Mouse (Mus musculus): ENCODE results near the gene Ebf1. TPM values are rescaled to one million over a fixed set of nuclear protein-coding genes. Genes with fewer than 3 reads are reported as not detected.

Gene Ebf1
- polyA plus RNA-seq, 1 experiment from 2014 or later, result 8.8 TPM

GRCm38 (mm10) chr11:44655468-44655867, 38.4 kb downstream of the Ebf1 start:
- no peak for DNase-seq (ENCODE audit: low spot score)
- no peak for ATAC-seq
- WGBS, result 42% methylated on average over 5 of the region's 5 CpGs
- Histone ChIP-seq H3K4me3 (ENCODE audit: low read depth, low read length) (no peak overlapping the region), H3K27ac (ENCODE audit: low read length) (no peak overlapping the region), H3K36me3 (ENCODE audit: insufficient read depth, low read length) (no peaks in the 10 kb centered on the region), H3K9ac (replicated peaks; ENCODE audit: low read depth) (no peak overlapping the region), H3K9me3 (ENCODE audit: low read length) (no peaks in the 10 kb centered on the region), H3K4me2 (replicated peaks; ENCODE audit: low read depth, low read length) (no peak overlapping the region), H3K4me1 (ENCODE audit: insufficient read depth, low read depth, low read length) (no peaks in the 10 kb centered on the region), H3K27me3 (replicated peaks; ENCODE audit: insufficient read depth, low read length) (no peaks in the 10 kb centered on the region)
- TF ChIP-seq EP300 (IDR thresholded peaks at IDR 0.05) (no peak), CTCF (IDR thresholded peaks at IDR 0.05) (no peak)

- TF ChIP-seq CTCF (IDR thresholded peaks at IDR 0.05), result no peak
- TF ChIP-seq EP300 (IDR thresholded peaks at IDR 0.05), result no peak
- ATAC-seq (no peak), DNase-seq (ENCODE audit: low spot score) (no peak)
- H3K27me3 ChIP-seq (replicated peaks; ENCODE audit: insufficient read depth, low read length), result no peaks in the 10 kb centered on the region
- no peak overlapping the region for H3K4me3 ChIP-seq (ENCODE audit: low read depth, low read length)
- H3K36me3 ChIP-seq (ENCODE audit: insufficient read depth, low read length), result no peaks in the 10 kb centered on the region
- H3K9me3 ChIP-seq (ENCODE audit: low read length), result no peaks in the 10 kb centered on the region
- H3K4me1 ChIP-seq (ENCODE audit: insufficient read depth, low read depth, low read length), result no peaks in the 10 kb centered on the region
- H3K9ac ChIP-seq (replicated peaks; ENCODE audit: low read depth), result no peak overlapping the region
- H3K4me2 ChIP-seq (replicated peaks; ENCODE audit: low read depth, low read length), result no peak overlapping the region
- H3K27ac ChIP-seq (ENCODE audit: low read length), result no peak overlapping the region
Observed at GRCm38 (mm10) chr11:44656916-44657315, 39.8 kb downstream of the Ebf1 start.

GRCm38 (mm10) chr11:44657833-44658395, 40.8 kb downstream of the Ebf1 start:
- no peak overlapping the region for H3K27ac ChIP-seq (ENCODE audit: low read length)
- H3K9me3 ChIP-seq (ENCODE audit: low read length), result no peaks in the 10 kb centered on the region
- H3K27me3 ChIP-seq (replicated peaks; ENCODE audit: insufficient read depth, low read length), result no peaks in the 10 kb centered on the region
- H3K4me3 ChIP-seq (ENCODE audit: low read depth, low read length), result no peak overlapping the region
- ATAC-seq (no peak), DNase-seq (ENCODE audit: low spot score) (no peak)
- H3K36me3 ChIP-seq (ENCODE audit: insufficient read depth, low read length), result no peaks in the 10 kb centered on the region
- no peak overlapping the region for H3K4me2 ChIP-seq (replicated peaks; ENCODE audit: low read depth, low read length)
- no peaks in the 10 kb centered on the region for H3K4me1 ChIP-seq (ENCODE audit: insufficient read depth, low read depth, low read length)
- H3K9ac ChIP-seq (replicated peaks; ENCODE audit: low read depth), result no peak overlapping the region
- 48% methylated on average over 6 of the region's 6 CpGs for WGBS
- TF ChIP-seq CTCF (IDR thresholded peaks at IDR 0.05) (no peak), EP300 (IDR thresholded peaks at IDR 0.05) (no peak)

- Histone ChIP-seq H3K4me1 (ENCODE audit: insufficient read depth, low read depth, low read length) (no peaks in the 10 kb centered on the region), H3K9ac (replicated peaks; ENCODE audit: low read depth) (no peak overlapping the region), H3K27ac (ENCODE audit: low read length) (no peak overlapping the region), H3K4me3 (ENCODE audit: low read depth, low read length) (no peak overlapping the region), H3K27me3 (replicated peaks; ENCODE audit: insufficient read depth, low read length) (no peaks in the 10 kb centered on the region), H3K9me3 (ENCODE audit: low read length) (no peaks in the 10 kb centered on the region), H3K36me3 (ENCODE audit: insufficient read depth, low read length) (no peaks in the 10 kb centered on the region), H3K4me2 (replicated peaks; ENCODE audit: low read depth, low read length) (no peak overlapping the region)
- no peak for DNase-seq (ENCODE audit: low spot score)
- 78% methylated on average over 5 of the region's 5 CpGs for WGBS
- TF ChIP-seq CTCF (IDR thresholded peaks at IDR 0.05), result no peak
- TF ChIP-seq EP300 (IDR thresholded peaks at IDR 0.05), result no peak
- no peak for ATAC-seq
Observed at GRCm38 (mm10) chr11:44661875-44662274, 44.8 kb downstream of the Ebf1 start.

- DNase-seq (ENCODE audit: low spot score) (no peak), ATAC-seq (no peak)
- Histone ChIP-seq H3K27me3 (replicated peaks; ENCODE audit: insufficient read depth, low read length) (no peaks in the 10 kb centered on the region), H3K36me3 (ENCODE audit: insufficient read depth, low read length) (no peaks in the 10 kb centered on the region), H3K9me3 (ENCODE audit: low read length) (no peaks in the 10 kb centered on the region), H3K4me2 (replicated peaks; ENCODE audit: low read depth, low read length) (no peak overlapping the region), H3K27ac (ENCODE audit: low read length) (no peak overlapping the region), H3K4me3 (ENCODE audit: low read depth, low read length) (no peak overlapping the region), H3K9ac (replicated peaks; ENCODE audit: low read depth) (no peak overlapping the region), H3K4me1 (ENCODE audit: insufficient read depth, low read depth, low read length) (no peaks in the 10 kb centered on the region)
- WGBS, result 60% methylated on average over 4 of the region's 4 CpGs
- TF ChIP-seq EP300 (IDR thresholded peaks at IDR 0.05), result no peak
- TF ChIP-seq CTCF (IDR thresholded peaks at IDR 0.05), result no peak
Observed at GRCm38 (mm10) chr11:44663609-44664141, 46.6 kb downstream of the Ebf1 start.

GRCm38 (mm10) chr11:44665156-44665682, 48.1 kb downstream of the Ebf1 start:
- Histone ChIP-seq H3K4me1 (ENCODE audit: insufficient read depth, low read depth, low read length) (no peaks in the 10 kb centered on the region), H3K9me3 (ENCODE audit: low read length) (no peaks in the 10 kb centered on the region), H3K4me2 (replicated peaks; ENCODE audit: low read depth, low read length) (peak overlapping the region; percentile 45), H3K36me3 (ENCODE audit: insufficient read depth, low read length) (no peaks in the 10 kb centered on the region), H3K9ac (replicated peaks; ENCODE audit: low read depth) (no peak overlapping the region), H3K4me3 (ENCODE audit: low read depth, low read length) (0 out of 2 replicates have a peak overlapping the region, but pooled peaks have one; percentile 10), H3K27me3 (replicated peaks; ENCODE audit: insufficient read depth, low read length) (no peaks in the 10 kb centered on the region), H3K27ac (ENCODE audit: low read length) (no peak overlapping the region)
- peak; percentile 10 for DNase-seq (ENCODE audit: low spot score)
- 6% methylated on average over 18 of the region's 18 CpGs for WGBS
- no peak for TF ChIP-seq EP300 (IDR thresholded peaks at IDR 0.05)
- no peak for TF ChIP-seq CTCF (IDR thresholded peaks at IDR 0.05)
- ATAC-seq, result peak; percentile 44
